Mouse (Mus musculus): ENCODE data around the gene Abcc5.
"Not testable (repeated sequence)": the region's sequence is repeated elsewhere in the genome, so short reads cannot be mapped to it uniquely, and the experiment has no call there.

The Abcc5 gene

DNA sequence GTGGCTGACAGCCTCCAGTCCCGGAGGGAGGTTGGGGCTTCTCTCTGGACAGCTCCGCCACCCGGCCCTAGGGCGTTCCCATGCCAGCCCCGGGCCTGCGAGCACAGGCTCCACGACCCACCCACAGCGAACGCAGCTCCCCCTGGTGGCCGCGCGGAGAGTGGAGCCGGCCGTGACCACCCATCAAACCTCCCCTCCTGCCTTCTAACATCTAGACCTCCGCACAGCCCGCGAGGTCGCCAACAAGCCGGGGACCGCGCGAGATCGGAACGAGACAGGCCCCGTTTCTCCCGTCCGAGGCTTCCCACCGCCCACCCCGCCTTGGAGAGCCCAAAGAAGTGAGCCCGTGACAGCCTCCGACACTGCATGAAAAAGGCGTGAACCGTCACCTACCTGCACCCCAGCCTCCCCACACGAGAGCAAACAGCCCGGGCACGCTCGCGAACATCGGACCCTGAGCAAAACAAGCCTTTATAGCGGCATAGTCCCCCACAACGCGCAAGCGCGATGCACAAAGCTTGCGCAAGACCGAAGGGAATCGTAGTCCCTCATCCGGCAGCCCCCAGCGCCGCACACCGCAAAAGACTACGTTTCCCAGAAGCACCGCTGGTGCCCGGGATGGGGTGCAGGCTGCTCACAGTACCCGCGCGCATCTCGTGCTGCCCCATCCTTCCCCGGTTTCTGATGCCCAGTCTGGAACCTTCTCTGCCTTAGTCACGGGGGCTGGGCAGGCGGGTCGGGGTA, at the start of gene Abcc5:
TSS of gene Abcc5 (minus strand) at position 540 of the 744 bp plus-strand sequence.
- peak; percentile 95 to 96 for DNase-seq (ENCODE audit: low spot score in 2 of 2)

DNA sequence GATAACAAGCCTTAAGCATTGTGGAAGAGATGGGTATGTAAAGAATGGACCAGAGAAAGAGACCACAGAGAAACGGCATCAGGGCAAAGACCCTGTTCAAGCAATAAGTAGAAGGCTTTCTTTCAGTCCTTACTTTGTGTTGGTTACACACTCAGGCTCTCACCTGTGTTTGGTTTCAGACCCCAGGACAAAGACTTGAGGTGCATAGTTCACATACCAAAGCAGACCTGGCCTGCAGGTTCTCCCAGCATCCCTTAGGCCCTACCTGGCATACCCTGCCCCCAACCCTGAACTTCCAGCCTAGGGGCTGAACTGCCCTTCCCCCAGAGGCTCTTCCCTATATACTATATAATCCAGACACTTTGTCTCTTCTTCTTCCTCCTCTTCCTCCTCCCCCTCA, 49.1 kb upstream of the Abcc5 start:
- DNase-seq (ENCODE audit: low spot score in 2 of 2) = no peak

- DNase-seq (ENCODE audit: low spot score in 2 of 2) = no peak
Measured at GRCm38 (mm10) chr16:20474786-20475185, 48.6 kb upstream of the Abcc5 start.

DNA sequence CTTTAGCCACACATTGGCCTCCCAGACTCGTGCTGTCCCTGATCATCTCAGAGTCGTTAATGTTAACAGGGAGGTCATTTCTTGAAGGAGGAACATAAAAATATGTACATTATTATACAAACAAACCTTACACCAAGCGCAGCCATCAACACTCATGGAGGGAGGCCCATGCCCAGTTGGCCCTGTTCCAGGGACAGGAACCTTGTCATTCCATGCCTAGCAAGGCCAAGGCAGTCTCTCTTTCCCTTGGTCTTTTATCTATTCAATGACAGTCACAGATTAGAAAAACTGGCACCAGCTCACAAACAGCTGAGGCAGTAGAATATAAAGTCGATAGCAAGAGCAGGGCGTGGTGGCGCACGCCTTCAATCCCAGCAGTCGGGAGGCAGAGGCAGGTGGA, 48.0 kb upstream of the Abcc5 start:
- DNase-seq (ENCODE audit: low spot score in 2 of 2) = no peak

DNA sequence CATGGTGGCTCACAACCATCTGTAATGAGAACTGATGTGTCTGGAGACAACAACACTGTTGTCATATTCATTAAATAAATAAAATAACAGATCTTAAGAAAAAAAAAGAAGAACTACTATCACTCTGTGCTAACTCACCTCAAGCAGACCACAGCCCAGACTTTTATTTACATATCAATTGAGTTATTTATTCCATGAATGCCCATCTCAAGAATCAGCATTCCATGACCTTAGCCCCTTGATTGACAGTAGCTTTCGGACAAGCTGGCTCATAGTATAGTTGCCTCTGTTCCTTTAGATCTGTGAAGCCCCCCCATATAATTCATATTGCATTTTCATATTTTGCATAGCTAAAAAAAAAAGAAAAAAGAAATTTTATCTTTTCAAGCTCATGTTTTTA, 47.6 kb upstream of the Abcc5 start:
- no peak for DNase-seq (ENCODE audit: low spot score in 2 of 2)

GRCm38 (mm10) chr16:20471686-20472085, 45.5 kb upstream of the Abcc5 start:
- DNase-seq (ENCODE audit: low spot score in 2 of 2) = no peak

- no peak for DNase-seq (ENCODE audit: low spot score in 2 of 2)
Measured at GRCm38 (mm10) chr16:20470981-20471380, 44.8 kb upstream of the Abcc5 start.

- no peak for DNase-seq (ENCODE audit: low spot score in 2 of 2)
Measured at GRCm38 (mm10) chr16:20464725-20465124, 38.5 kb upstream of the Abcc5 start.

DNA sequence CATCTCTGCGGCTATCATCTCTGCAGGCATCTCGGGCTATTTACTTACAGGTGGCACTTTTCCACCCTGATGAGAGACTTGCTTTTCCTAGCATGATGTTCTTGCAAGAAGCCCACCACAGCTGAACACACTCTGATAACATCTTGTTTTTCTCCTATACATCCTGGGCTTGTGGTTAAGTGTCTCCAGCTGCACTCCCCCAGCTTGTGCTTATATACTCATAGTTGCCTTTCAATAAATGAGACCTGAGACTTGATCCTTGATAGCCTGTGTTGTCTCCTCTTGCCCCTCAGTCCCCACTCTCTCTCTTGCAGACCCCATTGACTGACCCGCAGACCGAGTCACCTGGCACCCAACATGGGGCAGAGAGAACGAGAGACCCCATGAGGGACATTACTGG, 32.5 kb upstream of the Abcc5 start:
- not testable (repeated sequence) for DNase-seq (ENCODE audit: low spot score in 2 of 2)

DNA sequence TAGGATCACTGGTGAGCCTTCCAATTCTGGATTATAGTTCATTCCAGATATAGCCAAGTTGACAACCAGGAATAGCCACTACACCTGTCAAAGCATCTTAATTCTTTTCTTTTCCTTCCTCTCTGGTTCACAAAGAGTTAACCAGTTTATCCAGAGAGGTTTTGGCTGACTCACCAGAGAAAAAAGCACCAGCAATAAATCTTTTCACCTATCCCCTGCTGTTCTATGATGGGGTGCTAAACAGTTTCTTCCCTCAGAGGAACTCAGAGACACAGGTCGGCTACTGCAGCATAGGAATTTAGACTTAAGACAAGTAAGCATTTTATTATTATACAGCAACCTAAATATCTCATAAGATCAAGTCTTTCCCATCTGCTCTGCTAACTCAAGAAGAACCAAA, 29.9 kb upstream of the Abcc5 start:
- no peak for DNase-seq (ENCODE audit: low spot score in 2 of 2)

DNA sequence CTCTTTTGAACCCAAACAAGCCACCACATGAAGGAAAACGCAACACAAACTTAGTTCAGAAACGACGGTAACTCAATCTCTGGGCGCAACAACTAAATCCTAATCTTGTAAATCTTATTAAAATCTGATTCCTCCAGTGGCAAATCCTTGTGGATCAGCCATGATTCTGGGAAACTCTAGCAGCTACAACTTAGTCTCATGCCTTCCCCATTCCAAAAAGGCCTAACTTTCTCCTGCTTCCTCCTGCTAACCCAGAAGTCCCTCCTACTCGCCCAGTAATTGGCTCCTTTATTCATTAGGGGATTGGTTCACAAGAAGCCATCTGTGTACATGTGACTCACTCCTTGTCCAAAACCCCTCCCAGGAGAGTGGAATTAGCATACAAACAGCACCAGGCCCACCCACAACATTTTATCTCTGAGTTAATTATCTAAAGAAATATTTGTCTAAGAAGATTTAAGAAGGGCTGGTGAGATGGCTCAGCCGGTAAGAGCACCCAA, 28.0 kb upstream of the Abcc5 start:
- DNase-seq (ENCODE audit: low spot score in 2 of 2) = no peak

GRCm38 (mm10) chr16:20451774-20452173, 25.6 kb upstream of the Abcc5 start:
- DNase-seq (ENCODE audit: low spot score in 2 of 2) = no peak

GRCm38 (mm10) chr16:20445871-20446270, 19.7 kb upstream of the Abcc5 start:
- DNase-seq (ENCODE audit: low spot score in 2 of 2) = no peak

DNA sequence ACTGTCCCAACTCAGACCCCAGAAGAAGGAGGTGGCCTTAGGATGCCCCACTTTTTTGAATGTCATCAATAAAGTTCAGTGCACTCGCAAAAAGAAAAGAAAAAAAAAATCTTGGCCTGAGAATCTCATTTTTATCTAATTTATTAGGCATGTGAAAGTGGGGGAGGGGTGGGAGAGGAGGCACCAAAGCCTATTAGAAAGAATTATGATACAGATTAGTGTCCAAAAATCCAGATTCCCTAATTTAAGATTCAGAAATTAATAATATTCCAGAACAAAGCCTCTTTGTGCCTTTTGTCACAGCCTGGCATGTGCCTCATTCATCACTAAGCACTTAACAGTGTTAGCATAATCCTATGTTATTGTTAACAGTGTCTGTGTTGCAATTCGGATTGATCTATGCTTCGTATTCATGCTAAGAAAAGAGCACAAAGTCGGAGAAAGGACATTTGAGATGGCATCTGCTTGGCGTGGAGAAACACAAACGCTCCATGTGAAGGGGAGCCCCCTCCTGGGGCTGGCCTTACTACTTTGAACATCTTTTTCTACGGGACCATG, 18.7 kb upstream of the Abcc5 start:
- DNase-seq (ENCODE audit: low spot score in 2 of 2) = no peak

DNA sequence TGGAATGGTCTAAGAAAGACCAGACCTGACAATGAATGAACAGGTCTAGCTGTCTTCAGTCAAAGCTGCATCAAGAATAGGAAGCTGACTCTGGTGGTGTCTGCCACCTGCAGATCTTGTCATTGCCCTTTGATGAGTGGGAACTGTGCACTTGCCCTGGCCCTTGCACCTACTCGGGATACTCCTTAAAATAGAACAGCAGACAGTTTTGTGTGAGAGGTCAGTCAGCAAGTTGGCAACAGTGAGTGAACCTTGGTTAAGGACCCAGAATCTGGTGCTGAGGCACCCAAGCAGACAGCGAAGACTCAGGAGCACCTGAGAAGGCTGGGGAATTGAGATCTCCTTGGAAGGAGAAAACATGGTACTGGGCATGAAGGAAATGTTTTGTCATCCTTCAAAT, 16.7 kb upstream of the Abcc5 start:
- no peak for DNase-seq (ENCODE audit: low spot score in 2 of 2)

- DNase-seq (ENCODE audit: low spot score in 2 of 2) = no peak
Measured at GRCm38 (mm10) chr16:20438673-20439415, 12.7 kb upstream of the Abcc5 start.

- not testable (repeated sequence) for DNase-seq (ENCODE audit: low spot score in 2 of 2)
Measured at GRCm38 (mm10) chr16:20438046-20438445, 11.9 kb upstream of the Abcc5 start.

DNA sequence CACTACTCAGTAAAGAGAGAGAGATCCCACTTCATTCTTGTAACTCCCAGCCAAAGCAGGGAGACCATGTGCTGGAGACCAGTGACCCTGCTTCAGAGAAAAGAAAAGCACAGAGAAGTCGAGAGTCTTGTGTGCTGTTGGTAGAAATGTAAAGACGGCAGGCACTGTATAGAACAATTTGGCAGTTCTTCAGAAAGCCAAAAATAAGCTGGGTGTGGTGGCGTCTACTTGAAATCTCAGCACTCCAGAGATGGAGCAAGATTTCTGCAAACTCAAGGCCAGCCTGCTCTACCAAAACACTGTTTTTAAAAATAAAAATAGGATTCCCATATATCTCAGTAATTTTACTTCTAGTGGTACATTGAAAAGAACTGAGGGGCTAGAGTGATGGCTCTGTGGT, 10.1 kb upstream of the Abcc5 start:
- no peak for DNase-seq (ENCODE audit: low spot score in 2 of 2)

GRCm38 (mm10) chr16:20429328-20429727, 3.1 kb upstream of the Abcc5 start:
- DNase-seq (ENCODE audit: low spot score in 2 of 2) = no peak

- DNase-seq (ENCODE audit: low spot score in 2 of 2) = no peak
Measured at GRCm38 (mm10) chr16:20427566-20427965, 1.4 kb upstream of the Abcc5 start.

- DNase-seq (ENCODE audit: low spot score in 2 of 2) = no peak
Measured at GRCm38 (mm10) chr16:20424719-20425650, 1.2 kb downstream of the Abcc5 start.

- DNase-seq (ENCODE audit: low spot score in 2 of 2) = no peak
Measured at GRCm38 (mm10) chr16:20424226-20424663, 1.9 kb downstream of the Abcc5 start.

Data from frontal cortex, postnatal 36 days (tissue).